Mouse (Mus musculus) ES-Bruce4 (cell line): Measurements from ENCODE around the gene Ttc7b.

Source experiments
- CTCF ChIP-seq: IDR thresholded peaks from one replicate; pipeline ENCODE4 v1.8.1; 2011; ENCODE audit warnings: low read depth, low read length
- EP300 ChIP-seq: IDR thresholded peaks from 2 replicates; pipeline ENCODE4 v1.6.1; 2011; ENCODE audit warnings: low read depth, low read length; ENCODE audit not compliant: insufficient read depth

DNA sequence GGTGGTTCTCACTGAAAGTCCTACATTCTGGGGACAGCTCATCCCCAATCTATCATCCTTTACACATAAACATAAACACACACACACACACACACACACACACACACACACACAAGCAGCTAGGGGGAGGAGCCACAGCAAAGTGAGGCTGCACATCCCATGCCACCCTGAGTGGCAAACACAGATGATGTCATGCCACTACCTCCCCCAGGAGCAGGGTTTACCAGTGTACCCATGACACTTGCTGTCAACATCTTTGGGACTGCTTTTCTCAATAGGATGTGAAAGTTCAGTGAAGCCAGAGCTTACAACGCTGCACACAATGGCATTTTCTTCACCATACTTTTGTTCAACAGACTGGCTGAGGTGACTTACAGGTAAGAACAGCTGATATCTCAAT lies 140.8 kb downstream of the Ttc7b start:
- no peak for TF ChIP-seq CTCF
- TF ChIP-seq EP300 = no peak
